Mouse (Mus musculus) C2C12 (cell line): ENCODE results near the gene Rasl10a. TPM values are rescaled to one million over a fixed set of nuclear protein-coding genes. Genes with fewer than 3 reads are reported as not detected.

ENCODE experiments used
- H3K27me3 ChIP-seq: one replicate; pipeline ENCODE4 v1.6.1; 2011; ENCODE audit not compliant: control insufficient read depth, insufficient read depth, insufficient read length
- H3K36me3 ChIP-seq: one replicate; pipeline ENCODE4 v1.6.1; 2011; ENCODE audit not compliant: control insufficient read depth, insufficient read depth
- H3K4me3 ChIP-seq: one replicate; pipeline ENCODE4 v1.5.1; 2011; ENCODE audit warnings: mild to moderate bottlenecking, control low read depth; ENCODE audit not compliant: poor library complexity, insufficient read depth, severe bottlenecking
- H3K79me2 ChIP-seq: one replicate; pipeline ENCODE4 v1.6.1; 2011; ENCODE audit not compliant: control insufficient read depth, insufficient read depth
- H3K79me3 ChIP-seq: one replicate; pipeline ENCODE4 v1.6.1; 2011; ENCODE audit warnings: low read depth, control low read depth
- H3ac ChIP-seq: one replicate; pipeline ENCODE3; 2011; ENCODE audit warnings: low read depth; ENCODE audit not compliant: control insufficient read depth, insufficient read length
- CEBPB ChIP-seq: IDR thresholded peaks from one replicate; pipeline ENCODE4 v1.6.1; 2011; ENCODE audit warnings: low read depth, mild to moderate bottlenecking, control low read depth, moderate library complexity
- CTCF ChIP-seq: IDR thresholded peaks from one replicate; pipeline ENCODE4 v1.5.1; 2011; ENCODE audit not compliant: control insufficient read depth, insufficient read depth, insufficient read length
- FOSL1 ChIP-seq: IDR thresholded peaks from one replicate; pipeline ENCODE4 v1.8.0; 2011; ENCODE audit warnings: mild to moderate bottlenecking, low read length; ENCODE audit not compliant: poor library complexity, insufficient read depth, severe bottlenecking
- MAX ChIP-seq: IDR thresholded peaks from one replicate; pipeline ENCODE4 v1.6.1; 2011; ENCODE audit warnings: mild to moderate bottlenecking, control low read depth
- MYOD1 ChIP-seq: IDR thresholded peaks from one replicate; pipeline ENCODE4 v1.6.1; 2011; ENCODE audit warnings: low read depth; ENCODE audit not compliant: control insufficient read depth, insufficient read length
- MYOG ChIP-seq: IDR thresholded peaks from one replicate; pipeline ENCODE4 v1.6.1; 2011; ENCODE audit not compliant: control insufficient read depth, insufficient read length; ENCODE audit errors: extremely low read depth
- USF1 ChIP-seq: IDR thresholded peaks from one replicate; pipeline ENCODE4 v1.6.1; 2011; ENCODE audit warnings: low read depth, mild to moderate bottlenecking, control low read depth, moderate library complexity
- polyA plus RNA-seq: library from polyadenylated mRNA; unstranded; fragments of >200 nt; fragmentation: generic; extraction: Trizol; gene quantifications from one replicate; pipeline ENCODE4 v1.2.1, GENCODE M21; 2012; ENCODE audit warnings: missing spikeins

Gene Rasl10a
- polyA plus RNA-seq, 1 experiment = 1.0 TPM

DNA sequence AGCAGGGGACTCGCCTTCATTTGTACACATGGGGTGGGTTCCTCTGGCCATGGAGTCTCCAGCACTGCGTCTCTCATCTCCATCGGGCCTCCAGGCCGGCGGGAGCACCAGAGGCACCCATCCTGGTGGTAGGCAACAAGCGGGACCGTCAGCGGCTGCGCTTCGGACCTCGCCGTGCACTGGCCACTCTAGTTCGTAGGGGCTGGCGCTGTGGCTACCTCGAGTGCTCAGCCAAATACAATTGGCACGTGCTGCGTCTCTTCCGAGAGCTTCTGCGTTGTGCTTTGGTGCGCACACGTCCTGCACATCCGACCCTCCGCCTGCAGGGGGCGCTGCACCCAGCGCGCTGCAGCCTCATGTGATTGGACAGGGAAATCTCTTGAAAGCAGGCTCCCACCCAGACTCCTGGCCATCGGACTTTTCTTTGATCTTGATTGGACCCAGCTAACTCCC lies 1.8 kb downstream of the Rasl10a start:
- Histone ChIP-seq H3K79me2 (peaks cover 28% of the 10 kb centered on the region), H3K27me3 (no peaks in the 10 kb centered on the region), H3K4me3 (no peak overlapping the region), H3ac (no peak overlapping the region), H3K36me3 (peaks cover 16% of the 10 kb centered on the region), H3K79me3 (peaks cover 16% of the 10 kb centered on the region)
- TF ChIP-seq MYOG = no peak
- peak; percentile 69 for TF ChIP-seq CTCF
- TF ChIP-seq USF1 = no peak
- TF ChIP-seq FOSL1 = no peak

DNA sequence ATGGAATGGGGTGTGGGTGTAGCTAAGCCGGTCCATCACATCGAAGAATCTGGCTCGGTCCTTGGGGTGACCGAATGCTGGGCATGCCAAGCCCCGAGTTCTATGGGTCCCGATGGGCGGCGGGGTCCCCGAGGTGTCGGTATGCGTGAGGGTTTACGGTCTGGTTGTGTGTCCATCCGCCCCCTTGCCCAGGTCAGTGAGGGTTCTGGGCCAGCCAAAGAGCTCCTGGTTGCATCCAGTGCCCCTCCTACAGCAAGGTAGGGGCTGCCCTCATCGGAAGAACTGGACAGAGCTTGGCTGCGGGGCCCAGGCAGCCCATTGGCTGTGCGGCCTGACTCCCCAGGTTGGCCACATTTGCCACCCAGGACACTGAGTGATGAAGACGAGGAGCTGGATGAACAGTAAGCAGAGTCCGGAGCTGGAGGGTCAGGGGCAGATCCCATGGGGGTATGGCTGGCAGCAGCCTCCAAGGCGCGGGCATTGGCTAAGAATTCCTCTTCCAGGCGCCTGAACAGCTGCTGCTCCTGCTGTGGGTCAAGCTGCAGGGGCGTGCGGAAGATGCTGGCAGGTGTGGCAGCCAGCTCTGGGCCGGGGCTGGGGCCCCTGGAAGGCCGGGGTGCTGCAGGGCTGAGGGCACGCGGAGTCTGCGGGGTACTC lies 3.0 kb downstream of the Rasl10a start:
- TF ChIP-seq MYOD1 (peak; percentile 43), USF1 (no peak)
- H3K36me3 ChIP-seq = peaks cover 16% of the 10 kb centered on the region

DNA sequence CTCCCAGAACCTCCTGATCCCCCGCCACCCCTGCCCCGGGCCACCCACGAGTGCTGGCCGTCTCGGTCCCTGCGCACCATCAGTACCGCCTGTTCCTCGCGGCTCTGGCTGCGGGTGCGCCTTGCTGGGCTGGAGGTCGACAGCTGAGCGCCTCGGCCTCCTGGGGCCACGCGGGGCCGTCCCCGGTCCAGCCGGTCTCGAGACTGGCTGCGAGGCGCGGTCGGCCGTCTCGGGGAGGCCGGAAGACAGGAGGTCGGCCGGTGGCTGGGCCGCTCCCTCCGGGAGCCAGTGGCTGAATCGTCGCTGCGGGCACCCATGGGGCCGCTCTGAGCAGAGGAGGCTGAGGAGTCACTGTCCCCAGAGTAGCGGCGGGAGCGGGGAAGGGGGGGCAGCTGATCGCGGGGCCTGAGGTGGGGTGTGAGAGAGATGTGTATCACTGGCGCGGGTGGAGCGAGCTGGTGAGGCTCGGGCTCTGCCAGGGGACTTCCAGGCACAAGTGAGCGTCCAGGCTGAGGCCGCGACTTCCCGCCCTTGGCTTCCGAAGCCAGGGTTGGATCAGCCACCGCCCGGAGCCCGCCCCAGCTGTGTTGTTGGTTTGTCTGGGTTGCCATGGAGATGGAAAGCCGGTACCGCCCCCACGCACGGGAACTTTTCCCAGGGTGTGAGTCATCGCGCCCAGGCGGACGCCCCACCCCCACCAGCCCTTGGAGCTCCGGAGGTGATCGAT lies 3.6 kb downstream of the Rasl10a start:
- Histone ChIP-seq H3K27me3 (no peaks in the 10 kb centered on the region), H3K79me3 (peaks cover 16% of the 10 kb centered on the region), H3ac (peak overlapping the region; percentile 47), H3K4me3 (peak overlapping the region; percentile 18), H3K79me2 (peaks cover 31% of the 10 kb centered on the region), H3K36me3 (peaks cover 16% of the 10 kb centered on the region)
- peak; percentile 85 for TF ChIP-seq MAX
- no peak for TF ChIP-seq CTCF

More for the DNA sequence above, 3.0 kb downstream of the Rasl10a start:
- Histone ChIP-seq H3K27me3 (no peaks in the 10 kb centered on the region), H3K79me2 (peaks cover 31% of the 10 kb centered on the region), H3K79me3 (peaks cover 16% of the 10 kb centered on the region), H3K4me3 (no peak overlapping the region), H3ac (no peak overlapping the region)

DNA sequence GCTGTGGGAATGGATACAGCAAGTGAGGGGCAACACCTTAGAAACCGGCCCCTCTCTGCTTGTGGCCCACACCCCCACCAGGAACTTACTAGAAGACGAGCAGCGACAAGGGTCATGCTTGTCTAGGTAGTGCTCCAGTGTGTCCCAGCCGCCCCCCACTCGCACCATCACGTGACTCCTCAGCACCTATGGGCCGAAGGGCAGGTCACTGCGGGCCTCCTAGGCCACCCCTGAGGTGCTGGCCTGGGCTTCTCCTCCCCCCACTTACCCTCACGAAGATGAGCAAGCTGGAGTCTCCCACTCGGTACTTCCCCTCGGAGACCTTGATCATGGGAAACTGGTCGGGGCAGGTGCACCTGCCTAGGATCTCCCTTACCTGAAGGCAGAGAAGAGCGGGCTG lies 4.4 kb downstream of the Rasl10a start:
- peaks cover 16% of the 10 kb centered on the region for H3K79me3 ChIP-seq
- no peaks in the 10 kb centered on the region for H3K27me3 ChIP-seq
- TF ChIP-seq MYOD1 (no peak), USF1 (peak; percentile 14)
- peaks cover 16% of the 10 kb centered on the region for H3K36me3 ChIP-seq
- peaks cover 31% of the 10 kb centered on the region for H3K79me2 ChIP-seq
- H3ac ChIP-seq = no peak overlapping the region
- no peak overlapping the region for H3K4me3 ChIP-seq

DNA sequence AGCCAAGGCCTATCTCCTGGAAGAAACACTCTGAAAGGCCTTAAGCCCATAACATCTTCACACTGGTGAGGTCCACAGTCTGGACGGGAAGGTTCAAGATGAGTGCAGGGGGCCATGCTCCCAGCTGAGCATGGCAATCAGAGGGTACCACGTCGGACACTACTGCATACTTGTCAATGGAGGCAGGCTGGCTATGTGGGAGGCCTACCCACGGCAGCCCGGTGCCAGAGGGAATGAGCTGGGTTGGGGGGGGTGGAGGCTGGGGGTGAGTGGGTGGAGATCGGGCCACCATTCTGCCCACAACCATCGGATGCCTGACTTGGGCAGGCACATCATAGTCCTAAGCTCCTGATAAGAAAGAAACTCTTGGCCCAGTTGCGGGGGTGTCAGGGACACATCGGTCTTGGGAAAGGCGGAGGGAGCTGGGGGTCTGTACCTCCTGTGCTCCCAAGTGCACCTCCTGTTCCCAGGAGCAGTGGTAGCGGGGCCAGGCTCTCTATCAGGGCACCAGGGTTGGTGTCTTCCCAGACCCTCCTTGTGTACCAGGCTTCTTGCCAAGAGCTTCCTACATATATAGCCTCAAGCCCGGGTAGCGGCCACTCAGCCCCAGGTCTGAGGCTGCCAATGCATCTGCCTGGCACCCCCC lies 5.1 kb downstream of the Rasl10a start:
- Histone ChIP-seq H3ac (no peak overlapping the region), H3K79me2 (peaks cover 31% of the 10 kb centered on the region), H3K4me3 (no peak overlapping the region), H3K27me3 (no peaks in the 10 kb centered on the region), H3K79me3 (peaks cover 16% of the 10 kb centered on the region), H3K36me3 (peaks cover 19% of the 10 kb centered on the region)
- no peak for TF ChIP-seq CEBPB
- TF ChIP-seq USF1 = no peak
- no peak for TF ChIP-seq MYOD1

DNA sequence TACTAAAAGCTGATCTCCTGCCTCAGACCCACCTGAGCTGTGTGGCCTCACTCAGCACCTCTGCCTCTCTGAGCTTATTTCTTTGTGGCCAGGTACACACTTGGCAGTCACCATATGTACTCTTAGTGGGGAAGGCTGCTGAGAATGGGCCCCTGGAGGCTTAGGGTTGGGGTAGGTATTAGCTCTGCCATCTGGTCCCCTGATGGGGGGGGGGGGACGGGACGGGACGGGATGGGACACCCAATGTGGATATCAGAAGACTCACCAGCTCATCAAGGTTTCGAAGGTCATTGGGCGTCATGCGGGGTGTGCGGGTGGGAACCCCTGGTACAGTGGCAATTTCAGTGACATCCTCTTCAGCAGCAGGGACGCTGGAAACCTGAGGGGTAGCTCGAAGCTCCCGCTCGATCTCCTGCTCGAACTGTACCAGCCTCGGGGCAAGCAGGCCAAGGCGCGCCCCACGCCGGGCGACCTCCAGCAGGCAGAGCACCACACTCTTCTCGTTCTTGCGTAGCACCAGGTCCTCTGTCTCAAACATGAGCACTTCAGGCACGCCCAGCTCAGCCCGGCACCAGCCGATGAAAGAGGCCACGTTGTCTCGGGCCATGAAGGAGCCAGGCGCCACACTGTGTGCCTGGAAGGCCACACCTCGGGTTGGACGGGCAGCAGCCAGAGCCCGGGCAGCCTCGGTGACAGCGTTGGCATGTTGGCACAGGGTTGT lies 5.8 kb downstream of the Rasl10a start:
- H3K27me3 ChIP-seq = no peaks in the 10 kb centered on the region
- H3ac ChIP-seq = peak overlapping the region; percentile 98
- TF ChIP-seq FOSL1 = no peak
- no peak for TF ChIP-seq MAX
- no peak for TF ChIP-seq MYOD1
- TF ChIP-seq CTCF = no peak
- no peak for TF ChIP-seq USF1
- no peak for TF ChIP-seq CEBPB
- TF ChIP-seq MYOG = no peak
- H3K36me3 ChIP-seq = peaks cover 26% of the 10 kb centered on the region
- peaks cover 31% of the 10 kb centered on the region for H3K79me2 ChIP-seq
- no peak overlapping the region for H3K4me3 ChIP-seq
- peaks cover 16% of the 10 kb centered on the region for H3K79me3 ChIP-seq
